ENCODE assay signal across 8 mouse cellular contexts in the genomic region with DNA sequence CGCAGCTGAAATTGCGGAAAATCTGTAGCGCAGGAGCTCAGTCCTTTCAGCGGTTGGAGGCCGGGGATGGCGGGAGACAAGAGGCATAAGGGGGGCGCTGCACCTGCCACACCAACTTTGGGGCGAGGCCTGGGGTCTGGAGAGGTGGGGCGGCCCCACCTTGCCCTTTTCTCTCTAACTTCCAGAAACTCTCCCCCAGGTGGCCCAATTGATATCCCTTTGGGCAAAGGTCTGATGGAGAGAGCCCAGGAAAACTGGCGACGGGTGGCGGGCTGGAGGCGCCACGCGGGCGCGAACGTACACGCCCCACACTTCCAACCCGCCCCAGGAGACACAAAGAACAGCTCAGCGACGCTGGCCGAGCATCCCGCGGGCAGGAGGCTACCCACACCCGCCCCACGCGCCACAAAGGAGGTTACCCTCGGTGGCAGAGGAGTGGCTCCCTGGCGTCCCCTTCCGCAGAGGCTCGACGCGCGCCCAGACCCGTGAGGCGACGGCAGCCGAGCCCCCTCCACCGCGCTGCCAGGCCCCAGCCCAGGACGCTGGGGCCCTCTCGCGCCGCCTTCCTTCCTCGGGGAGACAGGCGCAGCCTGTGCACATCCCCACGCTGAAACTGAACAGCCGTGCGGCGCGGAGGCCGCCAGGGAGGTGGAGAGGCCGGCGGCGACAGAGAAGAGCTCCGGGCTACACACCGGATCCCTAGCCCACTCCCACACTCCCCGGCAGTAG. TPM values are rescaled to one million over a fixed set of nuclear protein-coding genes. Genes with fewer than 3 reads are reported as not detected.
DNase-seq lines count a peak whose midpoint lies in the region; ATAC-seq and TF ChIP-seq lines count a peak whose summit lies in the region.

No protein-coding gene starts in this region.

- H3K9ac ChIP-seq in ES-Bruce4 (ENCODE audit: low read depth, poor library complexity, severe bottlenecking) = peak overlapping the region; percentile 43
- H3K9ac ChIP-seq in limb, embryonic 11.5 days (ENCODE audit: low read length) = peak overlapping the region; percentile 58
- peak overlapping the region; percentile 72 for H3K9ac ChIP-seq in midbrain, embryonic 16.5 days (ENCODE audit: low read depth, low read length)

- H3K27me3 ChIP-seq in ES-Bruce4 (ENCODE audit: control insufficient read depth, insufficient read depth, low read length, poor library complexity, severe bottlenecking) = no peaks in the 10 kb centered on the region
- peaks cover 23% of the 10 kb centered on the region for H3K27me3 ChIP-seq in limb, embryonic 11.5 days (ENCODE audit: control insufficient read depth, insufficient read depth, low read length)
- H3K27me3 ChIP-seq in midbrain, embryonic 16.5 days (ENCODE audit: control insufficient read depth, insufficient read depth, low read depth, low read length) = peaks cover 3% of the 10 kb centered on the region

- H3K4me2 ChIP-seq in limb, embryonic 11.5 days (ENCODE audit: low read depth, severe bottlenecking) = peak overlapping the region; percentile 83
- H3K4me2 ChIP-seq in midbrain, embryonic 16.5 days (ENCODE audit: low read length) = peak overlapping the region; percentile 87

- H3K9me3 ChIP-seq in ES-Bruce4 (replicated peaks; ENCODE audit: control insufficient read depth, insufficient read depth, low read length, poor library complexity, severe bottlenecking) = no peaks in the 10 kb centered on the region
- no peaks in the 10 kb centered on the region for H3K9me3 ChIP-seq in limb, embryonic 11.5 days (ENCODE audit: control insufficient read depth, low read length)
- H3K9me3 ChIP-seq in midbrain, embryonic 16.5 days (replicated peaks; ENCODE audit: control insufficient read depth, low read length, poor library complexity, severe bottlenecking) = no peaks in the 10 kb centered on the region

- no peak for TF ChIP-seq EP300 in ES-Bruce4 (IDR thresholded peaks at IDR 0.05; ENCODE audit: insufficient read depth, low read depth, low read length)

- H3K36me3 ChIP-seq in ES-Bruce4 (ENCODE audit: control insufficient read depth, insufficient read depth, low read length, poor library complexity, severe bottlenecking) = no peaks in the 10 kb centered on the region
- no peaks in the 10 kb centered on the region for H3K36me3 ChIP-seq in limb, embryonic 11.5 days (ENCODE audit: control insufficient read depth, insufficient read depth, low read length)
- H3K36me3 ChIP-seq in midbrain, embryonic 16.5 days (ENCODE audit: control insufficient read depth, insufficient read depth, low read length) = 0 out of 2 replicates have a peak, but pooled peaks cover 5% of the 10 kb centered on the region

- TF ChIP-seq CTCF in ES-Bruce4 (IDR thresholded peaks at IDR 0.05; ENCODE audit: low read depth, low read length) = no peak

- peak overlapping the region; percentile 50 for H3K4me3 ChIP-seq in ES-Bruce4 (ENCODE audit: low read depth, low read length)
- peak overlapping the region; percentile 37 for H3K4me3 ChIP-seq in limb, embryonic 11.5 days (ENCODE audit: low read depth, low read length)
- peak overlapping the region; percentile 45 for H3K4me3 ChIP-seq in midbrain, embryonic 16.5 days (ENCODE audit: low read depth, low read length)

- ATAC-seq in frontal cortex, adult (ENCODE audit: low TSS enrichment) = peak; percentile 60; the same call in 1 of the 2 replicates
- peak; percentile 3 to 15; a peak in 1 of 4 replicates for ATAC-seq in hematopoietic stem cell, adult 5-6 weeks (replicated peaks in 1 of 2; ENCODE audit: insufficient read depth in 1 of 2, low FRiP score in 2 of 2, low TSS enrichment in 1 of 2, low read depth in 1 of 2, poor library complexity in 2 of 2, severe bottlenecking in 2 of 2)
- ATAC-seq in limb, embryonic 11.5 days (ENCODE audit: insufficient number of reproducible peaks, low FRiP score, low TSS enrichment, low read depth) = no peak
- ATAC-seq in midbrain, embryonic 16.5 days = peak; percentile 5; the same call in 1 of the 2 replicates

- TF ChIP-seq POLR2A in ES-Bruce4 (IDR thresholded peaks at IDR 0.05; ENCODE audit: insufficient read depth, low read length) = no peak

- peaks cover 2% of the 10 kb centered on the region for H3K4me1 ChIP-seq in ES-Bruce4 (ENCODE audit: control insufficient read depth, insufficient read depth, low read length)
- peaks cover 16% of the 10 kb centered on the region for H3K4me1 ChIP-seq in limb, embryonic 11.5 days (ENCODE audit: control insufficient read depth, insufficient read depth, low read length)
- peaks cover 20% of the 10 kb centered on the region for H3K4me1 ChIP-seq in midbrain, embryonic 16.5 days (ENCODE audit: control insufficient read depth, insufficient read depth, low read length)

- WGBS in limb, embryonic 11.5 days = 5% methylated on average over 59 of the region's 59 CpGs
- WGBS in midbrain, embryonic 16.5 days = under 1% methylated on average over 52 of the region's 59 CpGs

- DNase-seq in frontal cortex, postnatal 14 days (ENCODE audit: low spot score in 2 of 2) = no peak
- peak; percentile 23 for DNase-seq in embryo, embryonic 10.5 days (ENCODE audit: low spot score)
- DNase-seq in limb, embryonic 11.5 days (ENCODE audit: low spot score) = peak; percentile 56
- peak; percentile 70 for DNase-seq in thymus, postnatal 14 days

- H3K27ac ChIP-seq in ES-Bruce4 (ENCODE audit: insufficient read depth, low read length) = no peak overlapping the region
- no peak overlapping the region for H3K27ac ChIP-seq in limb, embryonic 11.5 days (replicated peaks; ENCODE audit: low read depth, low read length)
- H3K27ac ChIP-seq in midbrain, embryonic 16.5 days (ENCODE audit: low read length) = peak overlapping the region; percentile 72

RNA-seq across cellular contexts. Expression of gene Kdm2b, which starts 37.5 kb away (rescaled TPM):
- 50.3 and 56.8 TPM in 2 replicates for polyA plus RNA-seq in ES-Bruce4 (2011; ENCODE audit: insufficient read depth, insufficient read length, low read depth, missing spikeins)
- total RNA-seq in hematopoietic stem cell, adult 5-6 weeks (2017) = 59.0 and 70.8 TPM in 2 replicates
- 67.2 and 79.4 TPM in 2 replicates for polyA plus RNA-seq in limb, embryonic 11.5 days (2014; fragmentation: Nextera tagmentation; extraction: Ambion mirVana)
- polyA plus RNA-seq in midbrain, embryonic 16.5 days (2015; fragmentation: Nextera tagmentation; extraction: Ambion mirVana) = 117 and 123 TPM in 2 replicates

Comparison
In these comparisons a context has a peak if more than half of its experiments do, and no peak if none do; other contexts are left out.
1. DNase-seq: peak in embryo, embryonic 10.5 days (single experiment), limb, embryonic 11.5 days (single experiment) and thymus, postnatal 14 days (single experiment); none in frontal cortex, postnatal 14 days (0 of 2).
2. Peak in every context shown above with its lines, with median percentiles within 50 percentile points of each other: H3K4me3 ChIP-seq and H3K9ac ChIP-seq.